Mouse (Mus musculus) retina, embryonic 14.5 days (tissue): ENCODE measurements at regions not wholly inside any gene's neighbourhood (a gene's known extent, or its start where the extent isn't known, plus 50 kb on each side); places are given as distances from the start of the nearest gene placed in this dataset.

Source experiments
- DNase-seq: peaks from one replicate; pipeline ENCODE4 v3.0.0-alpha.2; 2015; ENCODE audit warnings: low spot score

DNA sequence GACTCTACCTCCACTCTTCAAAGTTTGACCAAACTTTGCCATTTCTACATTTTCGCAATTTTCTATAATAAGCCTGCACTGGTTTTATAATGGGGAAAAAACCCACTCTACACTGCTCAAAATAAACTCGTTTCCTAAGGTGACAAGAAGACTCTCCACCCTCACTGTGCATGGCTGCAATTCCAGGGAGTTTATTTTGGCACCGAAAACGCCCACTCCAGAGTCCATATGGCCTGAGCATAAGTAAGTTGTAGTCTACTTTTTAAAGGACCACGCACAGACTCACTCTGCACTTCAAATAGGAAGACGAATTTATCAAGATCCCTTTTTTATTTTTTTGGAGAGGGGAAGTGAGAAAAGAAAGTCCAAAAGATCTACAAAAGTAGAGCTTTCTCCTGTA, 219.4 kb downstream of the Pdcd6ip start:
- no peak for DNase-seq

GRCm38 (mm10) chr9:113486494-113487081, 221.5 kb downstream of the Pdcd6ip start:
- no peak for DNase-seq

DNA sequence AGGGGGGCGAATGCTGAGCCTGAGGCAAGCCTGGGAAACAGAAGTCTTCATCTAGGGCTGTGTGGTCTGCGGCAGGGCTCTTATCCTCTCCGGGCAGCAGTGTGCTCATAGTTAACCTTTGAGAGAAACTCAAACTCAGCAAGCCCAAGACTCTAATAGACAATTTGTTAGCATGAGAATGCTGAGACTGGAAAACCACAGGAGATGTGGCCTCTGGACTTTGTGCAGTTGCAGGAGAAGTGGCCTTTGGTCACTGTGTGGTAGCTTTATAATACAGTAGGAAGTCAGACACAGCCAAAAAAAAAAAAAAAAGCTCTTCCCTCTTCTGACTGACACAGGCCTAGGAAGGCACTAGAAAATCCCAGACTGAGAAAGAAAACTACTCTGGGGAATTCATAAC, 228.2 kb downstream of the Pdcd6ip start:
- no peak for DNase-seq

DNA sequence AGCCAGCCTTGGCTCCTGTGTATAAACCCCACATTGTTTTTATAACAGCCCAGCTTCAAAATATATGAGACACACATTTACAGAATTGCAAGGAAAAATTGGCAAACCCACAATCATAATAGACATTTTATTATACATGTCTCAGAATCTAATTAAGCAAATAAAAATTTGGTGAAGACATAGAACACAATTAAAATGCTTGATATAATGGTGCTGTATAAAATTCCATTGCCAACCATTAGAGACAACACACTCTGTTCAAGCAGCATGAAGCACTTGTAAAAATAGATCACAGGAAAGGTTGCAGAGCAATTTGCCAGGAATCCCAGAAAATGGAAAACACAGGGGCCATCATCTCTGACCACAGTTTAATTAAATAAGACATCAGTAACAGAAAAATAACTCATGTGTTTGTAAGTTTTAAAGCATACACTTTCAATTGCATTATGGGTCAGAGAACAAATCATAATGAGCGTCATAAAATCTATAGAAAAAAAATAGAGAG, 229.2 kb downstream of the Pdcd6ip start:
- no peak for DNase-seq

- DNase-seq, result no peak
Measured at GRCm38 (mm10) chr9:113471781-113472180, 236.3 kb downstream of the Pdcd6ip start.

DNA sequence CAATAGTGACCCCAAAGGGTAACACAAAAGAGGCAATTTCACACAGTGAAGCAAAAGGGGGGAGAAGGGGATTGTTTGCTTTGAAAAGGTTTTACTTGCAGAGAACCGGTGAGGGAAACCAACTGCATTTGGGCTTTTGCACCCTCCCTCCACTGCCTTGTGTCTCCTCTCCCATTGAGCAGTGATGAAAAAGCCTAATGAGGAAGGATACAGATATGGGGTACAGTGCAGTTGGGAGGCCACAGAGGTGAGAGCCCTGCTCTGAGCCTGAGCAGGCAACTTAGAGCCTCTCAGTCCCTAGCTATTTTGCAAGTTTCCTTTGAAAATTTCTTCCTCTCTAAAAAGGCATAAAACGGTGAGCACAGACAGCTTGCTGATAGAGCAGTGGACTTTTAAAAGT, 245.2 kb downstream of the Pdcd6ip start:
- no peak for DNase-seq

GRCm38 (mm10) chr9:113462267-113462887, 245.7 kb downstream of the Pdcd6ip start:
- DNase-seq, result no peak

DNA sequence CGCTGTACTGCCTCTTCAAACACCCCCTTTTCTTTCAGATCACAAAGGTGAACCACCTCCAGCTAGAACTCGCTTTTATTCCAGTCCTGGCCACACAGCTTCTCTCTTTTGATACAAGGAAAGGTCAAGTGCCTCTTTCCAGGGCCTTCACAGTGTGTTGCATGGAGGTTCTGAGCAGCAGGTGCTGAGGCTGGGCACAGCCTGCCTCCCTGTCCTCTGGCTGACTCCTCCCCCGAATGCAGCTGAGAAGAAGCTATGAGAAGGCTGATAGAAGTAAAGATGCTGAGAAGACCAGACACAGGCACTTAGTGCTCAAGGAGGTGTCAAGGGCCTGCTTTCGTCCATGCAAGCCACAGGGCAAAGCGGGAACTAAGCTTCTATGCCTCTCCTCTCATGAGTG, 248.2 kb downstream of the Pdcd6ip start:
- no peak for DNase-seq

DNA sequence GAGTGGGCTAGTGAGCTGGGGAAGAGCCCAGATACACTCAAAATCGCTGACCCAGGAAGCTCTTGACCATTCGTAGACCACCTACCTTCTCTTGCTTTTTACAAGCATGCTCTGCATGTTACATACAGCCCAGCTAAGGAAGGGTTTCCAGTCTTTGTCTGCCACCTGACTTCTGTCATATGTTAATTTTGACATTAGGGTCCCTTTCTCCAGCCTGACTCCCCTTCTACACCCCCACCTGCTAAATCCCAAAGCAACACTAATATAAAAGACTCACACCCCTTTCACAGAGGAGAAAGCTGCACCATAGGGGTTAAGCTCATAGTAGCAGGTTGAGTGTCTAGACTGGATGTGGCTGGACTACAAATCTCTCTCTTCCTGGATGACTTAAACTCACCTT, 248.8 kb downstream of the Pdcd6ip start:
- no peak for DNase-seq

- DNase-seq, result no peak
Measured at GRCm38 (mm10) chr9:113458741-113459154, 249.3 kb downstream of the Pdcd6ip start.

DNA sequence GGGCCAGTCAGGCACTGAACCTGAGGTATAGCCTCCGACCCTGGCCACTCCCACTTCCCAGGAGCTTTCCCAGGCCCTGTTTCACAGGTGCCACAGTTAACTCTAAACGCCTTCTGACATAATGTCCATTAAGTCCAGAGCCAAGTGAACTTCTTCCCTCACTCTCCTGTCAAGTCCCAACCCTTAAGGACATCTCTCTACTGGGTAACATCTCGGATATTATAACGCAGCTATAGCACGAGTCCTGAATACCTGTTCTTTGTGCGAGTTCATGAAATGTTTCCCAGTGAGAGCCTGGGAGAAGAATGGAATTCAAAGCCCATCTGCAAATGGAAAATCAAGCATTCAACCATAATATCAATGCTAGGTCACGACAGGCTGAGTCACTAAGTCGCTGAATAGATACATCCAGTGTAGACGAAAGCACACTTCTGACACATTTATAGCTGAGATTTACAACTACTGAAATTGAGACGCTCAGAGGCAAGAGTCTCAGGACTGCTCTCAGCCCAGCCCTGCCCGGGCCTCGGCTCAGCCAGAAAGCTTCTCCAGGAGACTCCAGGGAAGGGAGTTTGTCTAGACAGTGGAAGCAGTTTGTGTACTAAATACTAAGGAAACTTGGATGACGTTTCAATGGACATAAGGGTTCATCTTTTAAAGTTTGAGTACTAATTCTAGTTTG, 250.7 kb downstream of the Pdcd6ip start:
- no peak for DNase-seq

DNA sequence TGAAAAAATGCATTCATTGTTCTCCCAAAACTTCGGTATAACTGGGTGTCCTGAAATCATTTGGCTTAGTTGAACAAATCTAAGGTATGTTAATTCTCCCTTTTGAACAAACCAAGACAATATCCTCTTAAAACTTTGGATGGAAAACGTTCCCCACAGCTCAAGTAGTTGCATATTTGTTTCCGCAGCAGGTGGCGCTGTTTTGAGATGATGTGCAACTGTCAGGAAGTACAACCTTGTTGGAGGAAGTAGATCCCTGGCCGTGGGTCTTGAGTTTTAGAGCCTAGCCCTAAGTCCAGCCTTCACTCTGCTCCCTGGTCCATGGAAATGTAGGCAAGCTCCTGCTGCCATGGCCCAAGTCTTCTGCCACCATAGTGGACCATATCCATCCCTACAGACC, 252.5 kb downstream of the Pdcd6ip start:
- DNase-seq, result no peak

DNA sequence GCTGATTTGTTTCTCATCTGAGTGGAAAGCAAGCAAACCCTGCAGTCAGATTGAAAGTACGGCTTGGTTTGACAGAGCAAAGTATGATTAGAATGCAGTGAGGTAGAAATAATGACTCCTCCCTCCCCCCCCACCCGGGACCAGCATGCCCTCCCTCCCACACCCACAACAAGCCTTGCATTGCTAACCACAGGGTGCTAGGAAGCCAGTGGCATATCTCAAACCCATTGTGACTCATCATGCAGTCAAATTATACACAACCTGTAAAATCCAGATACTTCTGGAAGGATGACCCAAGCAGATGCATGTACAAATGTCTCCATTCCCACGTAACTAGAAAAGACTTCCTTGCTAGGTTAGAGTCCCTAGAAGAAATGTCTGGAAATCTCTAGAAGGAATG, 254.8 kb downstream of the Pdcd6ip start:
- no peak for DNase-seq

DNA sequence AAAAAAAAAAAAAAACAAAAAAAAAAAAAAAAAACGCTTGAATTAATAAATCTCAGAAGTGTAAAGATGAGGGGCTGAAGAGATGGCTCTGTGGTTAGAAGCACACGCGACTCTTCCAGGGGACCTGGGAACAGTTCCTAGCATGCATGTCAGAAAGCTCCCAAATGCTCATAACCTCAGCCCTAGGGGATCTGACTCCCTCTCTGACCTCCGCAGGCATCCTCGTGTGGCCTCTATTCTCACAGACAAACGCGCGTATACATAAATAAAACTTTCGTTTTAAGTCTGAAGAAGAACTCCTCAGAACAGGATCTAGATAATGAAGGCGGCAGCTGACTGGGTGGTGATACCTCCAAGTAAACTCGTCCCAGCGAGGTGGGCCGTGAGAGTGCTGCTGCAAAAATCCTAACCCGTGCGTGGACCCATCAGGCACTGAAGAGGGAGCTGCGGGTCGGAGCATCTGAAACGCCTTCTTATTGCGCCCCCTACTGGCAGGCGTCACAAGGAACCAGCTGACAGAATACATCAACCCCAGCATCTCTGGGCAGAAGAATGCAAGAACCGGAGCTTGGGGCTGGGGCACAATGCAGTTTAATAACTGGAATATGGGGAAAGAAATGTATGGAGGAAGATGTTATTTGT, 266.2 kb downstream of the Pdcd6ip start:
- peak; percentile 90 for DNase-seq

DNA sequence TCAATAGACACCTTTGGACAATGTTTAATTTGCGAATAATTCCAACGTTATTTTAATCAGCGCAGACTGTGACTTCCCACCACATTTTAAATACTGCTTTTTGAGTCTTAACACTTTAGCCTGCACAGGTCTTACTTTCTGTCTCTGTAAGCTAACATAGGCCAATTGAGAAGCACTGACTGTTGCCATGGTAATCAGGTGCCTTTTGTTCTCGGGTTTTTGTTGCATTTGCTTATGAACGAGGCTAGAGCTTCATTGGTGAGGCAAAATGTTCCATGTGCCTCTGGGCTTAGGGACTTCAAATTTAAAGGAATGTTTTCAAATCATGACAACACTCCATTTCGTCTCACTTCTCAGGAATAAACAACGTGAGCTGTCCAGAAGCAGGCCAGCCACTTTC, 269.7 kb downstream of the Pdcd6ip start:
- no peak for DNase-seq

DNA sequence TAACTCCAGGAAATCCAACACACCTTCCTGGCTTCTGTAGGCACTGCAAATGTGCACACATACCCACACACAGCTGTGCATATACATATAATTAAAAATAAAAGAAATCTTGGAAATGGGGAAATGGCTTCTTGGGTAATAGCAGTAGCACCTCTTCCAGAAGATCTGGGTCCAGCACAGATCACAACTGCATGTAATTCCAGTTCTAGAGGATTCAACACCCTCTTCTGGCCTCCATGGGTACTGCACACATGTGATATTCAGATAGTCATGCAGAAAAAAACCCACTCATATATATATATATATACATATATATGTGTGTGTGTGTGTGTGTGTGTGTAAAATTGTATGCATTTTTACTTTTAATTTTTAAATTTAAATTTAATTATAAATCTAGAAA, 272.1 kb downstream of the Pdcd6ip start:
- DNase-seq, result no peak

DNA sequence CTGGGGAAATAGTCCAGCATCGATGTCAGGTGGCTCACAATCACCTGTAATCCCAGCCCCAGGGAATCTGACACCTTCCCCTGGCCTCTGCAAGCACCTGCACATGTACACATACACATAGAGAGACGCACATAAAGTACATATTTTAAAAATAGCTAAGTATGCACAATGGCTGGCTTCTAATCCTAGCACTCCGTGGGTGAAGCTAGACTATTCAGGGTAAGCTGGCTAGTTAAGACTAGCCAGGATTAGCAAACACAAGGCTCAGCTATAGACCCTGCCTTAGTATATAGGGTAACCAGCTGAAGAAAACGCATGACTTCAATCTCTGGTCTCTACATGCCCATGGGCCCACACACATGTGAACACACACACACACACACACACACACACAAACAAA, 274.6 kb downstream of the Pdcd6ip start:
- no peak for DNase-seq

GRCm38 (mm10) chr9:113432601-113433179, 275.4 kb downstream of the Pdcd6ip start:
- DNase-seq, result no peak

GRCm38 (mm10) chr9:113430411-113430810, 277.6 kb downstream of the Pdcd6ip start:
- DNase-seq, result no peak

- DNase-seq, result no peak
Measured at GRCm38 (mm10) chr9:113427281-113427680, 280.8 kb downstream of the Pdcd6ip start.

DNA sequence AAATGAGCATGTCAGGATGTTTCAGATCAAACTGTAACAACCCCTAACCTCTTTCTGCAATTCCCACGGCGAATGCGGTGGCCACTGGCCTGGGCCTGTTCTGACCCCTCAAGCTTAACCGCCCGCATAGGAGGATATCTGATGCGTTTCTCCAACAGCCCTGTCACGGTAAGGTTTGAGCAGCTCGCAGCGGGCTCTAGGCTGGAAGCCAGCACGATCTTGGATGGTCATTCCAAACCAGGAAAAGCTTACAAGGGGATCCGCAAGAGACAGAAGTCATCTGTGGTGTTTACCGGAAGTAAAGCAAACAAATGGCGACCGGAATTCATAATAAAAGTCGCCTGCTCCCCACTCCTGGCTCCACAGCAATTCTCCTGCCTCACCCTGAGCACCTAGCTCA, 281.7 kb downstream of the Pdcd6ip start:
- DNase-seq, result no peak

DNA sequence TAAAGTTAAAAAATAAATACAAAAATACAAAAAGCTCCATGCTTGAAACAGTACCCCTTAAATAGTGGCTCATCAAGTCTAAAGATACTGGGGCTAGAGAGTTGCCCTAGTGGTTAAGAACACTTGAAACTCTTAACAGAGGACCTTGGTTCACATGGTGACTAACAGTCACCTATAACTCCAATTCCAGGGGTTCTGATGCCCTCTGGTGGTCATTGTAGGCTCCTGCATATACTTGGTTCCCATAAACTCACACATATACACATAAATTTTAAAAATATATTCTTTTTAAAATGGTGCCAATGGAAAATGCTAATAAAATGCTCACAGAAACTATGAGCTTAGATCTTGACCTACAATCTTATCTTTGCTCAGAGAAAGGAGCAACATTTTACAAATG, 286.4 kb downstream of the Pdcd6ip start:
- peak; percentile 37 for DNase-seq

GRCm38 (mm10) chr9:113421121-113421520, 286.9 kb downstream of the Pdcd6ip start:
- DNase-seq, result no peak
